Mouse (Mus musculus) heart, postnatal 36 days (tissue): ENCODE measurements at regions not wholly inside any gene's neighbourhood (a gene's known extent, or its start where the extent isn't known, plus 50 kb on each side); places are given as distances from the start of the nearest gene placed in this dataset.

Experiments used
- DNase-seq, 2 experiments: peaks; one replicate each; pipeline ENCODE4 v3.0.0; 2021 to 2022
- intact Hi-C: fragments of 180-260 bp; cut with DNase I; formaldehyde crosslinking; loops from one replicate; pipeline ENCODE4 v1.15.1; 2025

DNA sequence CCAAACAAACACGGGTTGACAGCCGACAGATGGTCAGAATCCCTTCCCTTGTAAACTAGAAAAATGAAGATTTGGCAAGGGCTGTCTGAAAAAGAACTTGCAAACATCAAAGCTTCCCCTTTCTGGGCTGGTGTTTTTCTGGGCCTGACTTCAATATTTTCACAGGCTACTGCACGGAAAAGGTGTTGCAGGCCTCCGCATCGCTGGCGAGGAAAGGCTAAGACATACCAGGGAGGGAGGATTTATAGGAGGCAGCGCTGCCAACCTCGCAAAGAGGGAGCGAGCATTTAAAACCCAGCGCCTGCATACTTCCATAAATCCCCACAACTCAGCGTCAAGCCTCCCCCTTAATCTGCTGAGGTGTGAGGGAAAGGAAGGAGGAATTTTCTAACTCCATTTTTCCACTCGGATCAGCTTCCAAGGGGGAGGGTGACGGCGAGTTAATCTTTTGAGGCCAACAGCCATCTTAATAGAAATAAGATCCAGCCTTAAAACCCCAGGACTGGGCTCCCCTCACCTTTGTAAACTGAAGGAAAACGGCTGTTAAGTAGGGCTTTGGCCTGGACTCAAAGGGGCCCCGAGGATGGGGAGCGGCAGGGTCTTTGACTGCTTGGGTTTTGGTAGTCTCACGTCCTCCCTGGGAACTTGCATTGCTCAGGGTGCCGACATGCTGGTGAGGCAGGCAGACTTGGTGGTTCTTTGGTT lies 199.9 kb downstream of the Rplp1 start:
- DNase-seq: no peak
- intact Hi-C loops: no loop called here

DNA sequence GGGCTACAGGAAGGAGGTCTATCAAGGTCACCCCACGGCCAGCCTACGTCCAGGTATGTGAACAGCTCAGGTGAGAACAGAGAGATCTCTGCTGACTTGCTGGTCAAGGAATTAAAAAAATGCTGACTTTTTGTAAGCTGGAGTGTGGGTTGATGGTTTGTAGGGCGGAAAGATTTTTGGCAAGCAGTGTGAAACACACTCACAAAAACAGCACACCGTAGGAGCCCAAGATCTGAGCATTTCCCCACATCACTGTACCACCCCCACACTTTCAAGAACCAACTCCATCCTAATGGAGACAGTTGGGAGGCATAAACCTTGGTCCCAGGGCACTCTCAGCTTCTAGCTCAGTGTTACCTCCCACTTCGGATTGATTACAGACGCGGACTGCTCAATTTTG lies 200.5 kb downstream of the Rplp1 start:
- intact Hi-C loops: no loop called here
- DNase-seq: no peak

DNA sequence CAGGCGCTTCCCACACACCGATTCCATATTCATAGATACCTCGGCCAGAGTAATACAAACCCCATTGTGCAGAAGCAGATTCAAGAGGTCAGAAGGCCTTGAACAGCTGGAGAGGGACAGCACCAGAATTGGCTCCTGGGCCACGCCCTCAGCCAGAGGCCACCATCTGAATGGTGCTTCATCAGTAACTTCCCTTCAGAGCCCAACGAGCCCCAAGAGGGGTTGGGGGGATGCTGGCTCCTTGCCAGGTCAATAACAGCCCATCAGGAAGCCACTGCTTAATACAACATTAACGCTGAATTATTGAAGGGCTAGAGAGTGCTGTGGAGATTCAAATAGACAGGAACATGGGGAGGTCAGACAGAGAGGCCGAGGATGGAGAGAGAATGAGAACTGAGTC lies 203.0 kb downstream of the Rplp1 start:
- intact Hi-C loops: no loop called here
- no peak for DNase-seq

DNA sequence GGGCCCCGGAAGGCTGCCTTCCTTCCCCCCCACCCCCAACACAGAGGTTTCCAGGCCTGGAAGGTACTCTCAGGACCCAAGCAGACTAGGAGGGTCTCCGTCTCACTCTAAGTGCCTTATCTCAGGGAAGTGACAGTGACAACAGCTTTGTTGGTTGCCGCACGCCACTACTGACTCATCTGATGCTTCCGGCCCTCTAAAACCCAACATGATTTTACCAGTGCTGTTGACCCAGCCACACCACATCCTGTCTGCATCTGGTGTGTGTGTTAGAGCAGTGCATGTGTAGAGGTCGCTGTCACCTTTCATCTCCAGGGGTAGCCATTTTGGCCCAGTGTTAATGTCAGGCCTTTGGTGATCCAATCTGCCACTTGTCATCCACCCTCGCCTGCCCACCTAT lies 206.5 kb downstream of the Rplp1 start:
- intact Hi-C loops: no loop called here
- no peak for DNase-seq

DNA sequence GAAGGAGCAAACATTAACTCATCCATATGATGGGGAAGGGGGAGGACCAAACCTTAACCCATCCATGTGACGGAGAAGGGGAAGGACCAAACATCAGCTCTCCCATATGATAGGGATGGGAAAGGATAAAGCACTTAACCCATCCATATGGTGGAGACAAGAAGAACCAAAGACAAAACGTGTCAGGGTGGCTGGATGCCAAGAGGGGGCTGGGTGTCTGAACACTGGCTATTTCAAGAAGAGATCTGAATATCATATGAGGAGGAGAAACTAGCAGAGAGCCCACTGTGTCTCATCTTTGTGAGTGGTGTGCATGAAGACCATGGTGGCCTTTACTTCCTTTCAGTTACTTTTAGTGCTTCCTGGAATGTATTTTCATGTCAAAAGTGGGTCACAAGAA lies 207.0 kb downstream of the Rplp1 start:
- intact Hi-C loops: no loop called here
- no peak for DNase-seq

DNA sequence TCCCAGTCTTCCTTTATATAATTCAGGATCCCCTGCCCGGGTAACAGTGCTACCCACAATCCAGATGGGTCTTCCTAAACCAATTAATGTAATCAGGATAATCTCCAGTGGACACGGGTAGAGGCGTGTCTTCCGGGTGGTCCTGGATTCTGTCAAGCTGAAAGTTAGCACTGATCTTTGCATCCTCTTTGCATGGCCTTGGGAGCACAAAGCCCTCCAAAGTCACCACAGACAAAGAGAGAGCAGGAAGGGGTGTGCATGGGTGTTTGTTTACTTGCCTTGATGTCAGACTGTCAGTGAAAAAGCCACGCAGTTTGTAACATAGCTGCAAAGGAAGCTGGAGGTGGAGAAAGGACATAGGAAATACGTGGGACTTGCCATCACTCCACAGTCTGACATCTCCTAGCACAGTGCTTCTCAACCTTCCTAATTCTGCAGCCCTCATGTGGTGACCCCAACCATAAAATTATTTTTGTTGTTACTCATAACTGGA lies 208.0 kb downstream of the Rplp1 start:
- intact Hi-C loops: no loop called here
- DNase-seq: no peak

DNA sequence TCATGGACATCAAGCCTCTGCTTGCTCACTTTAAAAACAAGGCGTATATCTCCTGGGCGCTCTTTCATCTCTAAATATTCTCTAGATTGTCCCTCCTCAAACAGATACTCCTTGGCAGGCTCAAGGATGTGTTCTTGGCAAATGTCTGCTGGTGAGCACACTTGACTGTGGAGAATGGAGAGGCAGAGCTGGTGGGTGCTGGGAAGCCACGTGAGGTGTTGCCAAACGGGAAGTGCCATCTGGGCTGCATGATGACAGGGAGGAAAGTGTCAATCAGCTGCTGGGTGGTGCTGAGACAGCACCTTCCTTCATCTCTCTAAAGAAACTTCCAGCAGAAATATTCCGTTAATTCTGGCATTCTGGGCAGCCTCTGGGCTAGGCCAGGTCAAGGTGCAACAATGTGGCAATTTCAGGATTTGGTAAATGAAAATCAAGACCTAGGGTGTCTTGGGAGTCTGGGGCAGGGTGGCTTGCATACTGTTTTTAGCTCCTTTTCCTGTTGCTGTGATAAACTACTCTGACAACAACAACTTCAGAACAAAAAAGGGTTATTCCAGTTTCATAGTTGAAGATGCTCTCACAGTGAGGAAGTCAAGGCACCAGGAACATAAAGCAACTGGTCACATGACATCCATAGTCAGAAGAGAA lies 208.6 kb downstream of the Rplp1 start:
- peak in 1 of 2 experiments; percentile 29 for DNase-seq
- intact Hi-C loops: no loop called here

DNA sequence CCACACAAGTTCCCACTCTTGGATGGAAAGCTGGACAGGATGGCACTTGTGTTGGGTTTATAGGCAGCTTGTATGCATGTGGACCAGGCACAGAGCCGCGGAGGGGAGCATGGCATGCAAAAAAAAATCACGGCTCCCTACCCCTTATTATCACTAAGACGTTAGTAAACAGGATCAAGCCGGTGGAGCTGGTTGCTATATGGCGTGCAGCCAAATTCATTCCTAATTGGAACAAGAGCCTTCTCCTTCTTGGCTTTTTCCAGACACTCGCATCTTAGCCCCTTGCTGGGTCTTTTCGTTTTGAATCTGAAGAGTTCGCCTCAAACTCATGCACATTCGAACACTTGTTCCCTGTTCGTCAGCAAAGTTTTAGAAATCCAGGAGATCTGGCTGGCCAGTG lies 211.0 kb downstream of the Rplp1 start:
- intact Hi-C loops: no loop called here
- no peak for DNase-seq

DNA sequence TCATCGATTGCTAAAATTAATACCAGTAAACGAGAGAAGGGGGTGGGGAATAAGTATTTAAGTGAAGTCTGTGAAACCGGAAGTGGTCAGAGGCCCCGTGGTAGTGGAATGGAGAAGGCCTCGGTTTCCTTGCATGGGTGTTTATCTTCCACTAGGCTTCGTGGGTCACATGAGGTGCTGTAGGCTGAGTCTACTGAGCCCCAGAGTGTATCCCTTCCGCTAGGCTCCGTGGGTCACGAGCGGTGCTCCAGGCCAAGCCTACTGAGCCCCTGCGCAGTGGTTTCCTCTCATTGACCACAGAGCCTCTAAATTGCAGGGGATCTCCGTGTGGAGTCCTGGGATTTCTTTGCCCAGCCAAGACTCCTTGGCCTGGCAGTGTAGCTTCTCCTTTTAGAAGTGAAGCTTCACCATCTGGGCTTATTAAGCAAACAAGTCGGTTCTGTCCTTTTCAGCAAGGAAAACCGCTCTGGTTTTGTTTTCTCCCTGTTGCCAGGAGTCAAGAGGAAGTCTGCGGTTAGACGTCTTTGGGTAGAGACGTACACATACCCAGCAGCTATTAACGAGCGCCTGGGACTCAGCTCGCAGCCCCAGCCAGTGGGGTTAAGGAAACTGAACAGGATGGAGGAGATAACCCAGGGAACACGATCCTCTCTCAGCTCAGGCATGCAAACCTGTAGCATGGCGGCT lies 211.9 kb downstream of the Rplp1 start:
- DNase-seq: peak in 1 of 2 experiments; percentile 32
- intact Hi-C loops: no loop called here

DNA sequence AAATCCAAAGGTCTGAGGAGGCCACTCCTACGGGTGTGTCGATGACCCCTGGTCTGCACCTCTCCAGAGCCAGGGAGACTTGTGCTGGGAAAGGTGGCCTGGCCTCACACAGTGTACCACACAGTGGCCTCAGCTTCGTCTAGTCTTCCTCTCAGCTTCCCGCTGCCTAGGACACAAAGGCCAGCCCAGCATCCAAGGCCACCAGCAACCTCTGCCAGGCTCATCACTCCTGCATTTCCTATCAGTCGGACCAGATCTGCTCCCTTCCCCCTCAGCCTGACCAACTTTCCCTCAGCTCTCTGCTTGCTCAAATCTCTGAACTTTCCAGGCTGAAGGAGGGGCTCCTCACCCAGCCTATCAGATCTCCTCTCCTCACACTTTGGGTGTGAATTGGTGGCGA lies 213.8 kb downstream of the Rplp1 start:
- no peak for DNase-seq
- intact Hi-C loops: no loop called here

DNA sequence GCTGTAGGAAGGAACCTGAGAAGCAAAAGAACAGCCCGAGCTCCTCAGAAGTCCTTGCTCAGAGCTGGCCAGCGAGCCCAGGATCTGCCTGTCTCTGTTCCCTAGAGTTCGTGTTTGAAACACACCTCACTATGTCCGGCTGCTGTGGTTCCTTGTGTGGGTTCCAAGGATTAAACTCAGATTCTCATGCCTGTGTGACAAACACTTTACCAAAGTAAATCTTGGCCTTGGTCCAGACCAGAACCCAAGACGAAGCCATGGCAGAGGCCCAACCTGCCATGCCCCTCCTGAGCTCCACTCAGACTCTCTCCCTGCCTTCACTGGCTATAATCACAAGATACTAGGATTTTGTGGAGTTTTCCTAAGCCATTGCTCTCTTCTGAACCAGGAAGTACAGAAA lies 214.7 kb downstream of the Rplp1 start:
- intact Hi-C loops: loop anchor here (2.0 to 5.0 kb wide), 3 partner anchors 142 to 802 kb away; partner anchors contain the start of gene Tle3
- DNase-seq: no peak

DNA sequence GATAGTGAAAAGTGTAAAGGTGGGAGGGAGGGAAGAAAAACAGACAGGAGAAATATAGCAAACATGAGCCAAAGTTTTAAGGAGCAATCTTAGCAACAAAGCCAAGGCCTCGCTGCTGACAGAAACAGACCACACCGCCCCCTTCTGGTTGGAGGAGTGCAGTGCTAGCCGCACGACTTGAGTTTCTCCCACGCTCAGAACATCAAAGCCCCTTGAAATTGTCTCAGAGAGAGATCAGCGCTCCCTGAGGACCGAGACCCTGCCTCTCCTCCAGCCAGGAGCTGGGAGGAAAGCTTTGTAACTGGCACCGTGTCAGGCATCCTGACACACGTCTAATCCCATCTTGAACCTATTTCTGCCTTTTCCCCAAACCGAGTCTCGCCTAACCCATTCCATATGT lies 216.4 kb downstream of the Rplp1 start:
- intact Hi-C loops: loop anchor here (1.0 to 5.0 kb wide), 5 partner anchors 141 to 801 kb away; partner anchors contain the start of gene Tle3
- DNase-seq: peak; percentile 77 to 79

DNA sequence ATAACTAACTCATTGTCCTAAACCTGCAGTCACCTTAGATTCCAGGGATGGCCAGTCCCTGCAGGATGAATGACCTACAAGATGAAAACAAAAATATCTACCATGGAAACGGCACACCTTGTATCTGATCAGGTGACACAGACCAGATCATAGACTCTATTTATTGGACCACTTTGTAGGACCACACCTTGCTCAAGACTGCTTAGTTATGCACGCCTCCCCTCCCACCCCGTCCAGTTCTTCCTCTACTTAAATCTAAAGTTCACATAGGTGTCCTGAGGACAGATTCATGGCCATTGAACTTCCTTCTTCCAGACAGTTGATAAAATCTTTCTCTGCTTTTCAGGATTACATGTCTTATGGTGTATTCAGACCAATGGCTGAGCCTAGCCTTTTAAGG lies 217.5 kb downstream of the Rplp1 start:
- DNase-seq: no peak
- intact Hi-C loops: loop anchor here (5.0 kb wide), 2 partner anchors 140 to 800 kb away; no protein-coding TSS in a partner anchor

DNA sequence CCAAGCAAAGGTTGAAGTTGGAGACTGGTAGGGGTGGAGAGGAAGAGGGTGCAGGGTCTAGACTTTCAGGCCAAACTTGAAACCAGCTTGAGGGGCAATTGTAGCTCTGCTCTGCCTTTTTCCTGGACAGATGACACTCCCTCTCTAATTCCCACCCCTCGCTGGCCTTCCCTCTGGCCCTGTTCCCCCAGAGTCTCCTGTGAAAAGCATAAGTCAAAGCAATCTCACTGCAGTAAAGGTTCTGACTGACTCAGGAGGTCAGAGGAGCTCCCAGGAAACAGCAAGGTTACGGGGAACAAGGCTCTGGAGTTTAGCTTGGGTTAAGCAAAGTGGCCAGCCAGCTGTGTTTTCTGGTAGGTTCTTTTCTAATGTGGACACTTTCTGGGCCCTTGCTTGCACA lies 218.5 kb downstream of the Rplp1 start:
- no peak for DNase-seq
- intact Hi-C loops: loop anchor here (5.0 kb wide), 2 partner anchors 139 to 799 kb away; no protein-coding TSS in a partner anchor

DNA sequence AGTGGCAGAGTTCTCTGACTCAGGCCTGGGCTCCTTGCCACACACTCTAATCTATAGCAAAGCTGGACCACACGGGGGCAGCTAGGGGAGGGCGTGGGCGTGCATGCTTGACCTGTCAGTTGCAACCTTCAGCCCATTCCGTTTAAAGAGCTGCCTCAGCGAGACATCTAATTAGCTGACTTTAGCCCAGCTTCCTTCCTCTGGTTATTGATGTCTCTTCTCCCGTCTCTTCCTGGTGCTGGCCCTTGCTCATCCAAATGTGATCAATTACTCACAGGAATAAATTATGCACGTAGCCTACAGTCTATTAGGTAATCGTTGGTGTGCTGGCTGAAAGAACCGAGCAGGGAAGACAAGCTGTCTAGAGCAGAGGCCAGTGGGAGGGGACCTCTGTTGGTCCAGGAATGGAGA lies 219.0 kb downstream of the Rplp1 start:
- intact Hi-C loops: loop anchor here (5.0 kb wide), 2 partner anchors 138 to 798 kb away; no protein-coding TSS in a partner anchor
- no peak for DNase-seq

DNA sequence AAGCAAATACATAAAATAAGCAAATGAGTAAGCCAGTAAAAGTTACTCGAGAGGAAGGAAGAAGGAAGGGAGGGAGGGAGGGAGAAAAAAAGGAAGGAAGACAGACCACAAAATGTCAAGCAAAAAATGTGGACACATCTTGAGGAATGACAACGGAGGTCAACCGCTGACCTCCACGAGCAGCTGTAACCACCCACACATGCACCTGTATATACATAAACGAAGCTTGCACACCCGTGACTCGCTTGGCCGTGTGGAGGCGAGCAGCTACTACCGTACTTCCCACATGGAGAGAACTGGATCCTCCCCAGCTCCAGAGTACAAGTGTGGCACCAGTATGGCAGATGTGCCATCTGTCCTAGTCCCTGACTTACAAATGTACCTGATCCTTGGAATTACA lies 220.1 kb downstream of the Rplp1 start:
- DNase-seq: no peak
- intact Hi-C loops: no loop called here

DNA sequence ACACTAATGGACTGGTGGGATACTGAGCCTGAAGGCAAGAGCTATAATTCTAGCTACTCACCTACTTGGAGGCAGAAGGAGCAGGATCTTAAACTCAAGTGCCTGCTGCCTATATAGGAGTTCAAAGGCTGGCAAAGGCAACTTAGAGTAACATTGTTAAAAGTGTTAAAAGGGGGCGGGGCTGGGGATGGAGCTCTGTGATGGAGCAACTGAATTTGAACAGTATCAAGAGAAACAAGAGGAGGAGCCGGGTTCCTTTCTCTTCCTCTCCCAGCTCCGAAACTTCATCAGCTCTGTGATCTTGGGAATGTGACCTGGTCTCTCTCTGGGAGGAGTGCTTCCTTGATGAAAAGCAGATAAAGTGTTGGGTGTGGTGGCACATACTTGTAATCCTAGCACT lies 223.6 kb downstream of the Rplp1 start:
- DNase-seq: no peak
- intact Hi-C loops: no loop called here

DNA sequence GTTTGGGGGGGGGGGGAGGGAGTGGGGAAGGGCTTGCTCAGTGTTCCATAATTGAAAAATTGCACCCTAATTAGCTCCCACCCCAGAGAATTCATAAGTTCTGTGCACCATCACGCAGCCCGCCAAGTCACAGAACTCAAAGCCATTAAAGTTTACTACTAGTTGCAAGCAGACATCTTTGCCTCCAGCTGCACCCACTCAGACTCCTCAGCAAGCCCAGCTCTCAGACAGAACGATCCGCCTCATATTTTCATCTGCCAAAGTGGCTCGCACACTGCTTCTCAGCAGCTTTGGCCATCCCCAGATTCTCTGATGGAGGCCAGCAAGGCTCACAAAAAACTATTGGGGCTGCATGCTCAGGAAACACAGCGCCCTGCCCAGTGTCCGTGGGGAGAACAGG lies 224.4 kb downstream of the Rplp1 start:
- intact Hi-C loops: no loop called here
- DNase-seq: peak; percentile 35 to 38

DNA sequence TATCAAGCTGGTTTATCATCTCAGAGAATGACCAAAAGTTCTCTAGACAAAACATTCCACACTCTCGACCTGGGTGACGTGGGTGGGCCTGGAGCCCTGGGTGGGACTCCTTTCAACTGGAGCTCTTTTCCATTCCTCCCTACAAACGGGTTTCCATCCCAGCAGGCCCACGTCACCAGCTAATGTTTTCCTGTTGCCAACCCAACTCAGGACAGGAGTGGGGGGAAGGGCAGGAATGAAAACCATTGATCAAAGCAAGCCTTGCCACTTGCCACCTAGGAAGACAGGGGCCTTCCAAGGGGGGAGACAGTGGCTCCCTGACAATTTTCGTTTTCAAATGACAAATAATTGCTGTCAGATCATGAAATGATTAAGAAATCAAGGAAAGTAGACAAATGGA lies 224.8 kb downstream of the Rplp1 start:
- intact Hi-C loops: no loop called here
- DNase-seq: no peak

DNA sequence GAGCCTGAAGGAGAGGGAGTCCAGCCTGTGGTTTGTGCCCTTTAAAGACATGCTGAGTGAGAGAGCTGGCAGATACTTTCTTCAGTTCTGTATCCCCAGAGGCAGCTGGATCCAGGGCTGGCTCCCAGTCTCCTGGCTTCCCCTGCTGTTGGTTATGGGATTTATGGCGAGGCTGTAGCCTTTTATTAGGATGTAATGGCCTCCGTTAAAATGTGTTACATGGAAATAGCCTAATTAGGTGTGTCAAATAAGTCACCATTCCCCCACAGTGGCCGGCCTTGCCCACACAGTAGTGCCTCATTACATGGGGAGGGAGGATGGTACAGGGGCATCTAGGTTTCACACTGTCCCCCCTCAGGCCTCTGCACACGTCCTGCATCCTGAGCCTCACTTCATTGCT lies 230.8 kb downstream of the Rplp1 start:
- DNase-seq: no peak
- intact Hi-C loops: no loop called here

DNA sequence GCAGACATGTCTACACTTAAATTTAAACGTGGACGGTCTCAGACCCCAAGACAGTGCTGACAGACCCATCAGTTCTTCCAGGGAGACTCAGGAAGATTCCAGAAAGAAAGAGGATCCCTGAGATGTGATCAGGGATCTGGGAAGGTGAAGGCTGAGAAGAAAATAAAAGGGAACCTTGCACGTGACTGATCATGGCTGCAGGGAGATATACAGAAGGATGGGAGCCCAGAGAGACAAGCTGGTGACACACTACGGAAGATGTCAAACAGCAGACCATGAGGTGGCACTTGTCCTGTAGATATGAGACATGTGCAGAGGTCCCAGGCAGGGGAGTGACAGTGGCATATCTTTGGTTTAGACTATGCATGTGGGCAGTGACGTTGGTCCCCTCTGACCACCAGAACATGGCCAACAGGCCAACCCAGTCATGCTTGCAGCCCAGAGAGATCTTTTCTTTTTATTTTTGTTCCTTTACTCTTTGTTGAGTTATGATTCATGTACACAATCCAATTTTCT lies 231.5 kb downstream of the Rplp1 start:
- DNase-seq: no peak
- intact Hi-C loops: no loop called here
